Mouse (Mus musculus): Measurements from ENCODE around the gene Armc7. TPM values are rescaled to one million over a fixed set of nuclear protein-coding genes. Genes with fewer than 3 reads are reported as not detected.
"Not testable (repeated sequence)": the region's sequence is repeated elsewhere in the genome, so short reads cannot be mapped to it uniquely, and the experiment has no call there.

Gene Armc7
- polyA plus RNA-seq, 1 experiment from 2014 or later: 16.8 TPM

GRCm38 (mm10) chr11:115522238-115522637 is 46.8 kb downstream of the Armc7 start:
- no peak for ATAC-seq
- Histone ChIP-seq H3K4me1 (ENCODE audit: control insufficient read depth, insufficient read depth, low read depth, low read length) (no peaks in the 10 kb centered on the region), H3K4me3 (ENCODE audit: low read length) (no peak overlapping the region), H3K36me3 (ENCODE audit: control insufficient read depth, insufficient read depth, low read length) (peaks cover 20% of the 10 kb centered on the region), H3K27ac (ENCODE audit: low read depth, low read length) (no peak overlapping the region), H3K4me2 (ENCODE audit: low read length) (no peak overlapping the region), H3K9ac (ENCODE audit: low read depth, low read length) (no peak overlapping the region), H3K9me3 (ENCODE audit: control insufficient read depth, low read length) (no peaks in the 10 kb centered on the region), H3K27me3 (replicated peaks; ENCODE audit: control insufficient read depth, insufficient read depth, low read length) (no peaks in the 10 kb centered on the region)
- 89% methylated on average over 2 of the region's 2 CpGs for WGBS

GRCm38 (mm10) chr11:115522703-115523102 is 47.2 kb downstream of the Armc7 start:
- Histone ChIP-seq H3K9ac (ENCODE audit: low read depth, low read length) (no peak overlapping the region), H3K27ac (ENCODE audit: low read depth, low read length) (no peak overlapping the region), H3K27me3 (replicated peaks; ENCODE audit: control insufficient read depth, insufficient read depth, low read length) (no peaks in the 10 kb centered on the region), H3K4me3 (ENCODE audit: low read length) (no peak overlapping the region), H3K4me2 (ENCODE audit: low read length) (no peak overlapping the region), H3K4me1 (ENCODE audit: control insufficient read depth, insufficient read depth, low read depth, low read length) (no peaks in the 10 kb centered on the region), H3K36me3 (ENCODE audit: control insufficient read depth, insufficient read depth, low read length) (peaks cover 20% of the 10 kb centered on the region), H3K9me3 (ENCODE audit: control insufficient read depth, low read length) (no peaks in the 10 kb centered on the region)
- ATAC-seq: no peak
- 71% methylated on average over 2 of the region's 2 CpGs for WGBS

GRCm38 (mm10) chr11:115526446-115526845 is 51.0 kb downstream of the Armc7 start:
- ATAC-seq; H3K9ac ChIP-seq (ENCODE audit: low read depth, low read length); H3K4me3 ChIP-seq (ENCODE audit: low read length); H3K4me2 ChIP-seq (ENCODE audit: low read length); H3K9me3 ChIP-seq (ENCODE audit: control insufficient read depth, low read length); H3K4me1 ChIP-seq (ENCODE audit: control insufficient read depth, insufficient read depth, low read depth, low read length); H3K27ac ChIP-seq (ENCODE audit: low read depth, low read length); H3K27me3 ChIP-seq (replicated peaks; ENCODE audit: control insufficient read depth, insufficient read depth, low read length): not testable (repeated sequence)
- WGBS: 88% methylated on average over 3 of the region's 3 CpGs
- H3K36me3 ChIP-seq (ENCODE audit: control insufficient read depth, insufficient read depth, low read length): peaks cover 37% of the 10 kb centered on the region

GRCm38 (mm10) chr11:115534759-115535371 is 59.4 kb downstream of the Armc7 start:
- H3K4me3 ChIP-seq (ENCODE audit: low read length): peak overlapping the region; percentile 84
- ATAC-seq: no peak
- H3K4me2 ChIP-seq (ENCODE audit: low read length): peak overlapping the region; percentile 65
- peaks cover 13% of the 10 kb centered on the region for H3K4me1 ChIP-seq (ENCODE audit: control insufficient read depth, insufficient read depth, low read depth, low read length)
- WGBS: 6% methylated on average over 11 of the region's 11 CpGs
- H3K9ac ChIP-seq (ENCODE audit: low read depth, low read length): peak overlapping the region; percentile 86
- no peaks in the 10 kb centered on the region for H3K27me3 ChIP-seq (replicated peaks; ENCODE audit: control insufficient read depth, insufficient read depth, low read length)
- peaks cover 24% of the 10 kb centered on the region for H3K36me3 ChIP-seq (ENCODE audit: control insufficient read depth, insufficient read depth, low read length)
- no peaks in the 10 kb centered on the region for H3K9me3 ChIP-seq (ENCODE audit: control insufficient read depth, low read length)
- peak overlapping the region; percentile 99 for H3K27ac ChIP-seq (ENCODE audit: low read depth, low read length)

GRCm38 (mm10) chr11:115535401-115536037 is 60.1 kb downstream of the Armc7 start:
- under 1% methylated on average over 51 of the region's 84 CpGs for WGBS
- H3K9me3 ChIP-seq (ENCODE audit: control insufficient read depth, low read length): no peaks in the 10 kb centered on the region

GRCm38 (mm10) chr11:115536038-115536681 is 60.7 kb downstream of the Armc7 start, which contains the start of gene Sumo2:
Sumo2 (minus strand) TSS chr11:115536276.
- H3K27me3 ChIP-seq (replicated peaks; ENCODE audit: control insufficient read depth, insufficient read depth, low read length): no peaks in the 10 kb centered on the region
- peak within 1 kb of the TSS; percentile 86 for H3K9ac ChIP-seq (ENCODE audit: low read depth, low read length)
- 1% methylated on average over 47 of the region's 70 CpGs for WGBS
- peak within 1 kb of the TSS; percentile 99 for H3K27ac ChIP-seq (ENCODE audit: low read depth, low read length)
- peaks cover 17% of the 10 kb centered on the region for H3K36me3 ChIP-seq (ENCODE audit: control insufficient read depth, insufficient read depth, low read length)
- peak within 1 kb of the TSS; percentile 65 for H3K4me2 ChIP-seq (ENCODE audit: low read length)
- ATAC-seq: peak; percentile 92
- H3K9me3 ChIP-seq (ENCODE audit: control insufficient read depth, low read length): no peaks in the 10 kb centered on the region
- H3K4me3 ChIP-seq (ENCODE audit: low read length): peak within 1 kb of the TSS; percentile 84
- H3K4me1 ChIP-seq (ENCODE audit: control insufficient read depth, insufficient read depth, low read depth, low read length): peaks cover 13% of the 10 kb centered on the region

More at GRCm38 (mm10) chr11:115535401-115536037, 60.1 kb downstream of the Armc7 start:
- H3K4me3 ChIP-seq (ENCODE audit: low read length): peak overlapping the region; percentile 84
- H3K27me3 ChIP-seq (replicated peaks; ENCODE audit: control insufficient read depth, insufficient read depth, low read length): no peaks in the 10 kb centered on the region
- H3K4me1 ChIP-seq (ENCODE audit: control insufficient read depth, insufficient read depth, low read depth, low read length): peaks cover 13% of the 10 kb centered on the region
- H3K9ac ChIP-seq (ENCODE audit: low read depth, low read length): peak overlapping the region; percentile 86
- peaks cover 19% of the 10 kb centered on the region for H3K36me3 ChIP-seq (ENCODE audit: control insufficient read depth, insufficient read depth, low read length)
- ATAC-seq: peak; percentile 83
- peak overlapping the region; percentile 99 for H3K27ac ChIP-seq (ENCODE audit: low read depth, low read length)
- H3K4me2 ChIP-seq (ENCODE audit: low read length): peak overlapping the region; percentile 65

- Histone ChIP-seq H3K27ac (ENCODE audit: low read depth, low read length) (peak overlapping the region; percentile 99), H3K36me3 (ENCODE audit: control insufficient read depth, insufficient read depth, low read length) (peaks cover 11% of the 10 kb centered on the region), H3K9ac (ENCODE audit: low read depth, low read length) (peak overlapping the region; percentile 57), H3K4me2 (ENCODE audit: low read length) (peak overlapping the region; percentile 65), H3K4me3 (ENCODE audit: low read length) (peak overlapping the region; percentile 84), H3K9me3 (ENCODE audit: control insufficient read depth, low read length) (no peaks in the 10 kb centered on the region), H3K27me3 (replicated peaks; ENCODE audit: control insufficient read depth, insufficient read depth, low read length) (no peaks in the 10 kb centered on the region), H3K4me1 (ENCODE audit: control insufficient read depth, insufficient read depth, low read depth, low read length) (peaks cover 13% of the 10 kb centered on the region)
- WGBS: 74% methylated on average over 10 of the region's 10 CpGs
- no peak for ATAC-seq
These were observed 61.5 kb downstream of the Armc7 start for GRCm38 (mm10) chr11:115536856-115537568.

GRCm38 (mm10) chr11:115538045-115538444 is 62.6 kb downstream of the Armc7 start:
- no peak for ATAC-seq
- H3K4me3 ChIP-seq (ENCODE audit: low read length): no peak overlapping the region
- H3K9me3 ChIP-seq (ENCODE audit: control insufficient read depth, low read length): no peaks in the 10 kb centered on the region
- H3K27me3 ChIP-seq (replicated peaks; ENCODE audit: control insufficient read depth, insufficient read depth, low read length): no peaks in the 10 kb centered on the region
- H3K36me3 ChIP-seq (ENCODE audit: control insufficient read depth, insufficient read depth, low read length): peaks cover 7% of the 10 kb centered on the region; the same call in 1 of the 2 replicates
- H3K9ac ChIP-seq (ENCODE audit: low read depth, low read length): no peak overlapping the region
- no peak overlapping the region for H3K4me2 ChIP-seq (ENCODE audit: low read length)
- no peak overlapping the region for H3K27ac ChIP-seq (ENCODE audit: low read depth, low read length)
- 65% methylated on average over 2 of the region's 2 CpGs for WGBS
- H3K4me1 ChIP-seq (ENCODE audit: control insufficient read depth, insufficient read depth, low read depth, low read length): peaks cover 13% of the 10 kb centered on the region
